Mouse (Mus musculus) lung, adult 2 months (tissue): ENCODE results near the gene Syngr2. TPM values are rescaled to one million over a fixed set of nuclear protein-coding genes. Genes with fewer than 3 reads are reported as not detected.

ENCODE experiments used
- DNase-seq: peaks from one replicate; pipeline ENCODE4 v3.0.0; 2022
- H3K4me1 ChIP-seq: fragments of 200-500 bp; 2 replicates; pipeline ENCODE4 v1.6.1; 2011; ENCODE audit warnings: low read length; ENCODE audit not compliant: control insufficient read depth, insufficient read depth
- H3K4me3 ChIP-seq: fragments of 200-500 bp; replicated peaks from 2 replicates; pipeline ENCODE3; 2011; ENCODE audit warnings: low read depth, mild to moderate bottlenecking, control low read depth, low read length; ENCODE audit errors: extremely low read depth
- CTCF ChIP-seq: fragments of 200-500 bp; IDR thresholded peaks from 2 replicates; pipeline ENCODE4 v1.5.1; 2011; ENCODE audit warnings: mild to moderate bottlenecking, low read length, control low read depth; ENCODE audit not compliant: insufficient read depth
- POLR2A ChIP-seq: fragments of 200-500 bp; IDR thresholded peaks from 2 replicates; pipeline ENCODE4 v1.6.1; 2011; ENCODE audit warnings: low read depth, mild to moderate bottlenecking, control low read depth, low read length, borderline replicate concordance; ENCODE audit errors: extremely low read depth
- WGBS: fragments of 180-500 bp; shearing (Covaris S2); methylation state at CpG from one replicate; pipeline ENCODE4 v1.1.7; 2018; 5-methylcytosine and 5-hydroxymethylcytosine counted together
- polyA plus RNA-seq: library from polyadenylated mRNA; depleted of rRNA; stranded (reverse); fragments of >200 nt; gene quantifications from 2 replicates; pipeline ENCODE4 v1.2.3, GENCODE M21; 2012

Syngr2 gene
- polyA plus RNA-seq, 1 experiment, result 191 TPM

- peak; percentile 33 for DNase-seq
- WGBS, result 52% methylated on average over 23 of the region's 23 CpGs
- Histone ChIP-seq H3K4me1 (peaks cover 3% of the 10 kb centered on the region; the same call in 1 of the 2 replicates), H3K4me3 (no peak overlapping the region)
- TF ChIP-seq CTCF (0 out of 2 replicates have a peak, but pooled peaks have one; percentile 17), POLR2A (0 out of 2 replicates have a peak, but pooled peaks have one; percentile 3)
Measured at GRCm38 (mm10) chr11:117790703-117791440, 18.6 kb upstream of the Syngr2 start.

- Histone ChIP-seq H3K4me3 (no peak overlapping the region), H3K4me1 (peaks cover 3% of the 10 kb centered on the region; the same call in 1 of the 2 replicates)
- DNase-seq, result no peak
- 89% methylated on average over 9 of the region's 9 CpGs for WGBS
- TF ChIP-seq POLR2A, result no peak
- TF ChIP-seq CTCF, result no peak
Measured at GRCm38 (mm10) chr11:117791441-117791761, 18.1 kb upstream of the Syngr2 start.

- DNase-seq, result peak; percentile 75
- no peak for TF ChIP-seq POLR2A
- TF ChIP-seq CTCF, result no peak
- Histone ChIP-seq H3K4me1 (peaks cover 3% of the 10 kb centered on the region; the same call in 1 of the 2 replicates), H3K4me3 (peak overlapping the region; percentile 8)
- WGBS, result 34% methylated on average over 22 of the region's 22 CpGs
Measured at GRCm38 (mm10) chr11:117792281-117792888, 17.1 kb upstream of the Syngr2 start.

GRCm38 (mm10) chr11:117794035-117794551, 15.4 kb upstream of the Syngr2 start:
- Histone ChIP-seq H3K4me1 (peaks cover 3% of the 10 kb centered on the region; the same call in 1 of the 2 replicates), H3K4me3 (no peak overlapping the region)
- TF ChIP-seq POLR2A (no peak), CTCF (no peak)
- no peak for DNase-seq
- WGBS, result 82% methylated on average over 4 of the region's 4 CpGs

GRCm38 (mm10) chr11:117796954-117797353, 12.5 kb upstream of the Syngr2 start:
- no peak overlapping the region for H3K4me3 ChIP-seq
- H3K4me1 ChIP-seq, result no peaks in the 10 kb centered on the region
- WGBS, result 54% methylated on average over 5 of the region's 5 CpGs
- TF ChIP-seq POLR2A, result no peak
- DNase-seq, result no peak

GRCm38 (mm10) chr11:117797511-117798159, 11.8 kb upstream of the Syngr2 start, which contains the start of gene 6030468B19Rik:
TSS of gene 6030468B19Rik (plus strand) at chr11:117797660.
- WGBS, result 68% methylated on average over 9 of the region's 9 CpGs
- Histone ChIP-seq H3K4me1 (no peaks in the 10 kb centered on the region), H3K4me3 (no peak within 1 kb of the TSS)
- TF ChIP-seq POLR2A (no peak), CTCF (no peak)
- no peak for DNase-seq

- TF ChIP-seq POLR2A, result no peak
- no peak for TF ChIP-seq CTCF
- no peaks in the 10 kb centered on the region for H3K4me1 ChIP-seq
- 22% methylated on average over 2 of the region's 2 CpGs for WGBS
- H3K4me3 ChIP-seq, result no peak overlapping the region
- DNase-seq, result no peak
Measured at GRCm38 (mm10) chr11:117798160-117798541, 11.3 kb upstream of the Syngr2 start.

GRCm38 (mm10) chr11:117799174-117799573, 10.3 kb upstream of the Syngr2 start:
- DNase-seq, result no peak
- no peak for TF ChIP-seq CTCF
- TF ChIP-seq POLR2A, result no peak
- 46% methylated on average over 5 of the region's 5 CpGs for WGBS
- no peaks in the 10 kb centered on the region for H3K4me1 ChIP-seq
- no peak overlapping the region for H3K4me3 ChIP-seq

- DNase-seq, result no peak
- WGBS, result 87% methylated on average over 7 of the region's 7 CpGs
- no peak for TF ChIP-seq POLR2A
- TF ChIP-seq CTCF, result no peak
Measured at GRCm38 (mm10) chr11:117800038-117800437, 9.4 kb upstream of the Syngr2 start.

More at GRCm38 (mm10) chr11:117800038-117800437, 9.4 kb upstream of the Syngr2 start:
- Histone ChIP-seq H3K4me1 (no peaks in the 10 kb centered on the region), H3K4me3 (no peak overlapping the region)
